Mouse (Mus musculus) MEL (cell line): ENCODE measurements at regions not wholly inside any gene's neighbourhood (a gene's known extent, or its start where the extent isn't known, plus 50 kb on each side); places are given as distances from the start of the nearest gene placed in this dataset.

ENCODE experiments used
- DNase-seq: peaks from one replicate; pipeline ENCODE4 v3.0.0; 2011; ENCODE audit warnings: low read depth, low spot score
- H3K27ac ChIP-seq: 2 replicates; pipeline ENCODE4 v1.5.1; 2012; ENCODE audit warnings: low read depth, mild to moderate bottlenecking, control low read depth, low read length, moderate library complexity; ENCODE audit not compliant: control insufficient read depth
- H3K27me3 ChIP-seq, 2 experiments: fragments of 150-350 bp in 1 of 2; sonication (generic) in 1 of 2; 2 replicates each; pipeline ENCODE4 v1.6.1; 2012; ENCODE audit warnings: low read length in 2 of 2, mild to moderate bottlenecking in 2 of 2, improper control_type of control experiment in 1 of 2, moderate library complexity in 1 of 2; ENCODE audit not compliant: insufficient read depth in 2 of 2, control insufficient read depth in 1 of 2
- H3K36me3 ChIP-seq, 2 experiments: 2 replicates each; pipeline ENCODE4 v1.6.1; 2012 to 2014; ENCODE audit warnings: low read length in 2 of 2, improper control_type of control experiment in 1 of 2, inconsistent platforms in 1 of 2, mild to moderate bottlenecking in 1 of 2; ENCODE audit not compliant: insufficient read depth in 2 of 2, control insufficient read depth in 1 of 2
- H3K4me1 ChIP-seq, 2 experiments: fragments of 150-350 bp in 1 of 2; sonication (generic) in 1 of 2; 2 replicates each; pipeline ENCODE4 v1.6.1; 2012; ENCODE audit warnings: low read length in 2 of 2, improper control_type of control experiment in 1 of 2, mild to moderate bottlenecking in 1 of 2; ENCODE audit not compliant: insufficient read depth in 2 of 2, control insufficient read depth in 1 of 2
- H3K4me3 ChIP-seq, 2 experiments: fragments of 150-350 bp in 1 of 2; sonication (generic) in 1 of 2; 2 replicates each; pipeline ENCODE4 v1.5.1; 2012; ENCODE audit warnings: low read depth in 2 of 2, low read length in 2 of 2, mild to moderate bottlenecking in 2 of 2, moderate library complexity in 2 of 2, control low read depth in 1 of 2, improper control_type of control experiment in 1 of 2; ENCODE audit not compliant: control insufficient read depth in 1 of 2, insufficient read depth in 1 of 2
- H3K79me2 ChIP-seq: 2 replicates; pipeline ENCODE4 v1.6.1; 2012; ENCODE audit warnings: mild to moderate bottlenecking, low read length, moderate library complexity; ENCODE audit not compliant: control insufficient read depth, poor library complexity, insufficient read depth
- H3K9ac ChIP-seq: 2 replicates; pipeline ENCODE4 v1.6.1; 2012; ENCODE audit warnings: low read depth, mild to moderate bottlenecking, control low read depth, low read length, moderate library complexity; ENCODE audit not compliant: control insufficient read depth, poor library complexity, severe bottlenecking
- H3K9me3 ChIP-seq: fragments of 150-350 bp; sonication (generic); replicated peaks from 2 replicates; pipeline ENCODE4 v1.6.1; 2012; ENCODE audit warnings: mild to moderate bottlenecking, low read length, improper control_type of control experiment, moderate library complexity; ENCODE audit not compliant: insufficient read depth
- BHLHE40 ChIP-seq: IDR thresholded peaks from 2 replicates; pipeline ENCODE4 v1.6.1; 2012; ENCODE audit warnings: low read depth, mild to moderate bottlenecking, inconsistent platforms, low read length, improper control_type of control experiment, borderline replicate concordance
- CTCF ChIP-seq, 3 experiments: IDR thresholded peaks in 2 of 3; conservative IDR thresholded peaks in 1 of 3; 2 replicates each; pipeline ENCODE4 v1.5.1; 2011 to 2012; ENCODE audit warnings: low read length in 3 of 3, low read depth in 2 of 3, mild to moderate bottlenecking in 2 of 3, improper control_type of control experiment in 1 of 3, inconsistent platforms in 1 of 3, mixed read lengths in 1 of 3, moderate library complexity in 1 of 3; ENCODE audit not compliant: control insufficient read depth in 1 of 3, insufficient read depth in 1 of 3, poor library complexity in 1 of 3, severe bottlenecking in 1 of 3
- E2F4 ChIP-seq: IDR thresholded peaks from 2 replicates; pipeline ENCODE4 v1.6.1; 2011; ENCODE audit warnings: low read depth, low read length, improper control_type of control experiment, borderline replicate concordance
- ETS1 ChIP-seq: IDR thresholded peaks from 2 replicates; pipeline ENCODE4 v1.6.1; 2012; ENCODE audit warnings: low read depth, mild to moderate bottlenecking, inconsistent platforms, low read length, improper control_type of control experiment, moderate library complexity
- GABPA ChIP-seq: IDR thresholded peaks from 2 replicates; pipeline ENCODE4 v1.6.1; 2012; ENCODE audit warnings: low read depth, mild to moderate bottlenecking, inconsistent platforms, low read length, improper control_type of control experiment, moderate library complexity
- GATA1 ChIP-seq: IDR thresholded peaks from 2 replicates; pipeline ENCODE4 v1.6.1; 2011; ENCODE audit warnings: low read depth, low read length, improper control_type of control experiment
- HCFC1 ChIP-seq: IDR thresholded peaks from 2 replicates; pipeline ENCODE4 v1.6.1; 2012; ENCODE audit warnings: low read depth, mild to moderate bottlenecking, inconsistent platforms, low read length, improper control_type of control experiment, moderate library complexity
- JUND ChIP-seq: IDR thresholded peaks from 2 replicates; pipeline ENCODE4 v1.6.1; 2011; ENCODE audit warnings: low read depth, mild to moderate bottlenecking, improper control_type of control experiment, low read length
- MAFK ChIP-seq: IDR thresholded peaks from 2 replicates; pipeline ENCODE4 v1.6.1; 2011; ENCODE audit warnings: low read depth, mild to moderate bottlenecking, low read length, improper control_type of control experiment, borderline replicate concordance
- MAX ChIP-seq: IDR thresholded peaks from 2 replicates; pipeline ENCODE4 v1.6.1; 2011; ENCODE audit warnings: low read length, improper control_type of control experiment
- MAZ ChIP-seq: IDR thresholded peaks from 2 replicates; pipeline ENCODE4 v1.6.1; 2012; ENCODE audit warnings: low read depth, mild to moderate bottlenecking, inconsistent platforms, low read length, improper control_type of control experiment
- MYC ChIP-seq: IDR thresholded peaks from 2 replicates; pipeline ENCODE4 v1.6.1; 2011; ENCODE audit warnings: low read depth, mild to moderate bottlenecking, low read length, improper control_type of control experiment, moderate library complexity
- NELFE ChIP-seq: IDR thresholded peaks from 2 replicates; pipeline ENCODE4 v1.6.1; 2011; ENCODE audit warnings: low read depth, low read length, improper control_type of control experiment
- POLR2AphosphoS2 ChIP-seq: IDR thresholded peaks from 2 replicates; pipeline ENCODE4 v1.6.1; 2011; ENCODE audit warnings: low read length, improper control_type of control experiment
- POLR2AphosphoS5 ChIP-seq: IDR thresholded peaks from 2 replicates; pipeline ENCODE4 v1.6.1; 2012; ENCODE audit warnings: low read depth, borderline replicate concordance, mild to moderate bottlenecking, inconsistent platforms, low read length, moderate library complexity, mixed read lengths
- RAD21 ChIP-seq: IDR thresholded peaks from 2 replicates; pipeline ENCODE4 v1.6.1; 2011; ENCODE audit warnings: mild to moderate bottlenecking, low read depth, low read length, improper control_type of control experiment
- TAL1 ChIP-seq: IDR thresholded peaks from 2 replicates; pipeline ENCODE4 v1.6.1; 2012; ENCODE audit warnings: mild to moderate bottlenecking, inconsistent platforms, low read length, moderate library complexity, mixed read lengths
- TCF12 ChIP-seq: IDR thresholded peaks from 2 replicates; pipeline ENCODE4 v1.6.1; 2014; ENCODE audit warnings: low read depth, mild to moderate bottlenecking, inconsistent platforms, low read length, improper control_type of control experiment, moderate library complexity
- UBTF ChIP-seq: IDR thresholded peaks from 2 replicates; pipeline ENCODE4 v1.6.1; 2012; ENCODE audit warnings: low read depth, mild to moderate bottlenecking, inconsistent platforms, low read length, improper control_type of control experiment, moderate library complexity, borderline replicate concordance; ENCODE audit not compliant: insufficient read depth
- USF1 ChIP-seq: IDR thresholded peaks from 2 replicates; pipeline ENCODE4 v1.6.1; 2014; ENCODE audit warnings: low read depth, mild to moderate bottlenecking, inconsistent platforms, low read length, improper control_type of control experiment, moderate library complexity
- USF2 ChIP-seq, 2 experiments: IDR thresholded peaks; 2 replicates each; pipeline ENCODE4 v1.6.1; 2011 to 2012; ENCODE audit warnings: improper control_type of control experiment in 2 of 2, low read length in 2 of 2, borderline replicate concordance in 1 of 2, inconsistent platforms in 1 of 2, low read depth in 1 of 2, mild to moderate bottlenecking in 1 of 2; ENCODE audit not compliant: insufficient read depth in 1 of 2
- ZKSCAN1 ChIP-seq: IDR thresholded peaks from 2 replicates; pipeline ENCODE4 v1.6.1; 2012; ENCODE audit warnings: low read depth, mild to moderate bottlenecking, inconsistent platforms, low read length, improper control_type of control experiment, moderate library complexity
- ZMIZ1 ChIP-seq: IDR thresholded peaks from 2 replicates; pipeline ENCODE4 v1.6.1; 2012; ENCODE audit warnings: low read depth, mild to moderate bottlenecking, inconsistent platforms, low read length, improper control_type of control experiment, moderate library complexity

DNA sequence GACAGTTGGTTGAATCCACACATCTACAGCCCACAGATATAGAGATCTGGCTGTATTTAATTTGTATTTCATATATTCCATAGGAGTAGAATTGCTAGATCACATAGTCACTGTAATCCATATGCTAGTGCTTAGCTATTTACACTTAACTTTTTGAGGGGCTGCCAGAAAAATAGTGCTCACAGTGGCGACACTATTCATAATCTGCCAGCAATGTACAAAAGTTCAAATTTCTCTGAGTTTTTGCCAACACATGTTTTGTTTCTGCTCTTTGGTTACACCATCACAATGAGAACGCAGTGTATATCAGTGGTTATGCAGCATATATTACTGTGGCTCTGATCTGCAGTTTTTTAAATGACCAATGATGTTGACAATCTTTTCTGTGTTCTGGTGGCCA, 175.2 kb downstream of the En1 start:
- DNase-seq = no peak
- Histone ChIP-seq H3K9ac (no peak overlapping the region), H3K79me2 (no peaks in the 10 kb centered on the region), H3K4me1 (no peaks in the 10 kb centered on the region)
- TF ChIP-seq NELFE = no peak
- no peak for TF ChIP-seq USF2 (IDR thresholded peaks at IDR 0.05; ENCODE audit: borderline replicate concordance in 1 of 2, insufficient read depth in 1 of 2, low read depth in 1 of 2, low read length in 2 of 2)
- no peak for TF ChIP-seq ZMIZ1
- no peak for TF ChIP-seq MAZ
- no peak for TF ChIP-seq RAD21
- TF ChIP-seq MYC = no peak
- no peak for TF ChIP-seq POLR2AphosphoS5
- no peak for TF ChIP-seq BHLHE40
- no peak for TF ChIP-seq GATA1
- TF ChIP-seq USF1 = no peak
- TF ChIP-seq, all 39 proteins: peak for 0
- Histone ChIP-seq H3K27me3 (no peaks in the 10 kb centered on the region), H3K27ac (no peak overlapping the region), H3K9me3 (no peaks in the 10 kb centered on the region), H3K36me3 (no peaks in the 10 kb centered on the region), H3K4me3 (no peak overlapping the region)

DNA sequence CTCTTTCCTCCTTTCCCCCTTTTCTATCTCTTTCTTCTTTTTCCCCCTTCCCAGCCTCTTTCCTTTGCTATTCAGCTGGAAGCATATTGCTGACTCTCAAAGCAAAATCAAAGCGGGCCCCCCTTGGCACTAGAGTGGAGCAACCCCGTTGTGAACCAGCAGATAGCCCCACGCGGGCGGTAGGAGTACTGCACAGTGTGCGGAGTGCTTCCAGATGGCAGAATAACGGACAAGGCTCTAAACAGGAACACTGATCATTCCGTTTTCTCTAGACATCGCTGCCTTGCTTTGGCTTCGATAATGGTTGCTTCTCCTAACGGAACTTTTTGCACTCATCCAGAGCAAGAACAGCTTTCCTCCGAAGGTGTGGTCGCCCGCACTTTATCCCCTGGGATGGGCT, 193.0 kb downstream of the En1 start:
- TF ChIP-seq POLR2AphosphoS2 (no peak), HCFC1 (no peak), ETS1 (no peak), MAFK (no peak), ZMIZ1 (no peak), TCF12 (no peak), ZKSCAN1 (no peak), MYC (no peak), NELFE (no peak), UBTF (no peak), TAL1 (no peak), CTCF (IDR thresholded peaks at IDR 0.05 in 2 of 3, conservative IDR thresholded peaks at IDR 0.05 in 1 of 3; ENCODE audit: control insufficient read depth in 1 of 3, insufficient read depth in 1 of 3, low read depth in 2 of 3, low read length in 3 of 3, poor library complexity in 1 of 3, severe bottlenecking in 1 of 3) (no peak), BHLHE40 (no peak), MAX (no peak), JUND (no peak), GABPA (no peak), E2F4 (no peak)
- Histone ChIP-seq H3K36me3 (no peaks in the 10 kb centered on the region), H3K79me2 (no peaks in the 10 kb centered on the region), H3K9me3 (no peaks in the 10 kb centered on the region), H3K27ac (no peak overlapping the region), H3K27me3 (no peaks in the 10 kb centered on the region), H3K4me1 (no peaks in the 10 kb centered on the region), H3K4me3 (no peak overlapping the region), H3K9ac (no peak overlapping the region)
- no peak for DNase-seq
